Mouse (Mus musculus) cerebellum, postnatal 36 days (tissue): ENCODE results near the gene Pgm3.

Source experiments
- DNase-seq, 2 experiments: peaks; one replicate each; pipeline ENCODE4 v3.0.0; 2021 to 2022; ENCODE audit warnings: mixed read lengths in 2 of 2

Gene Pgm3

GRCm38 (mm10) chr9:86569314-86569910 is 2.2 kb downstream of the Pgm3 start:
- no peak for DNase-seq

- no peak for DNase-seq
Measured at GRCm38 (mm10) chr9:86560543-86560942, 11.1 kb downstream of the Pgm3 start.

GRCm38 (mm10) chr9:86554641-86555040 is 17.0 kb downstream of the Pgm3 start:
- DNase-seq: peak in 1 of 2 experiments; percentile 21

- peak in 1 of 2 experiments; percentile 24 for DNase-seq
Measured at GRCm38 (mm10) chr9:86553886-86554285, 17.8 kb downstream of the Pgm3 start.

GRCm38 (mm10) chr9:86550717-86551116 is 20.9 kb downstream of the Pgm3 start:
- DNase-seq: no peak

- DNase-seq: no peak
Measured at GRCm38 (mm10) chr9:86549637-86550162, 21.9 kb downstream of the Pgm3 start.

GRCm38 (mm10) chr9:86544559-86544958 is 27.1 kb downstream of the Pgm3 start:
- no peak for DNase-seq

- DNase-seq: no peak
Measured at GRCm38 (mm10) chr9:86543451-86543850, 28.2 kb downstream of the Pgm3 start.

GRCm38 (mm10) chr9:86534071-86534470 is 37.6 kb downstream of the Pgm3 start:
- no peak for DNase-seq

- no peak for DNase-seq
Measured at GRCm38 (mm10) chr9:86525600-86525999, 46.0 kb downstream of the Pgm3 start.

- no peak for DNase-seq
Measured at GRCm38 (mm10) chr9:86522335-86522734, 49.3 kb downstream of the Pgm3 start.

- DNase-seq: no peak
Measured at GRCm38 (mm10) chr9:86514798-86515197, 56.8 kb downstream of the Pgm3 start.

- DNase-seq: no peak
Measured at GRCm38 (mm10) chr9:86514390-86514789, 57.3 kb downstream of the Pgm3 start.

- DNase-seq: no peak
Measured at GRCm38 (mm10) chr9:86513733-86514132, 57.9 kb downstream of the Pgm3 start.

- DNase-seq: no peak
Measured at GRCm38 (mm10) chr9:86507437-86507836, 64.2 kb downstream of the Pgm3 start.
